Mouse (Mus musculus): ENCODE measurements around the gene Ank2. TPM values are rescaled to one million over a fixed set of nuclear protein-coding genes. Genes with fewer than 3 reads are reported as not detected.
A peak's percentile ranks its signal among the peaks of the same experiment; 100 is the strongest.
"Not testable (repeated sequence)": the region's sequence is repeated elsewhere in the genome, so short reads cannot be mapped to it uniquely, and the experiment has no call there.

Gene Ank2
- polyA plus RNA-seq, 1 experiment from 2014 or later, result 24.9 TPM

GRCm38 (mm10) chr3:127515251-127515650 is 16.1 kb upstream of the Ank2 start:
- 90% methylated on average over 1 of the region's 1 CpGs for WGBS
- Histone ChIP-seq H3K27me3 (replicated peaks) (no peaks in the 10 kb centered on the region), H3K4me2 (replicated peaks) (no peak overlapping the region), H3K9me3 (no peaks in the 10 kb centered on the region), H3K27ac (no peak overlapping the region), H3K36me3 (no peaks in the 10 kb centered on the region), H3K4me1 (replicated peaks) (no peaks in the 10 kb centered on the region), H3K9ac (no peak overlapping the region), H3K4me3 (replicated peaks) (no peak overlapping the region)
- no peak for ATAC-seq

- WGBS, result 65% methylated on average over 2 of the region's 2 CpGs
- no peaks in the 10 kb centered on the region for H3K9me3 ChIP-seq
Measured at GRCm38 (mm10) chr3:127513699-127514098, 14.5 kb upstream of the Ank2 start.

GRCm38 (mm10) chr3:127512794-127513335 is 13.7 kb upstream of the Ank2 start:
- Histone ChIP-seq H3K4me3 (replicated peaks) (no peak overlapping the region), H3K36me3 (no peaks in the 10 kb centered on the region), H3K9ac (no peak overlapping the region), H3K4me1 (replicated peaks) (no peaks in the 10 kb centered on the region), H3K9me3 (no peaks in the 10 kb centered on the region), H3K4me2 (replicated peaks) (no peak overlapping the region), H3K27ac (no peak overlapping the region), H3K27me3 (replicated peaks) (no peaks in the 10 kb centered on the region)
- 77% methylated on average over 15 of the region's 15 CpGs for WGBS
- ATAC-seq, result no peak

More at GRCm38 (mm10) chr3:127513699-127514098, 14.5 kb upstream of the Ank2 start:
- no peak overlapping the region for H3K9ac ChIP-seq
- no peak overlapping the region for H3K4me3 ChIP-seq (replicated peaks)
- no peaks in the 10 kb centered on the region for H3K27me3 ChIP-seq (replicated peaks)
- no peaks in the 10 kb centered on the region for H3K4me1 ChIP-seq (replicated peaks)
- no peaks in the 10 kb centered on the region for H3K36me3 ChIP-seq
- no peak overlapping the region for H3K4me2 ChIP-seq (replicated peaks)
- no peak for ATAC-seq
- no peak overlapping the region for H3K27ac ChIP-seq

- H3K27me3 ChIP-seq (replicated peaks), result no peaks in the 10 kb centered on the region
- no peak overlapping the region for H3K9ac ChIP-seq
- no peak overlapping the region for H3K27ac ChIP-seq
- no peaks in the 10 kb centered on the region for H3K4me1 ChIP-seq (replicated peaks)
- ATAC-seq, result no peak
- H3K9me3 ChIP-seq, result no peaks in the 10 kb centered on the region
- H3K4me3 ChIP-seq (replicated peaks), result no peak overlapping the region
- WGBS, result 80% methylated on average over 12 of the region's 12 CpGs
- H3K36me3 ChIP-seq, result no peaks in the 10 kb centered on the region
- no peak overlapping the region for H3K4me2 ChIP-seq (replicated peaks)
Measured at GRCm38 (mm10) chr3:127511786-127512746, 12.9 kb upstream of the Ank2 start.

DNA sequence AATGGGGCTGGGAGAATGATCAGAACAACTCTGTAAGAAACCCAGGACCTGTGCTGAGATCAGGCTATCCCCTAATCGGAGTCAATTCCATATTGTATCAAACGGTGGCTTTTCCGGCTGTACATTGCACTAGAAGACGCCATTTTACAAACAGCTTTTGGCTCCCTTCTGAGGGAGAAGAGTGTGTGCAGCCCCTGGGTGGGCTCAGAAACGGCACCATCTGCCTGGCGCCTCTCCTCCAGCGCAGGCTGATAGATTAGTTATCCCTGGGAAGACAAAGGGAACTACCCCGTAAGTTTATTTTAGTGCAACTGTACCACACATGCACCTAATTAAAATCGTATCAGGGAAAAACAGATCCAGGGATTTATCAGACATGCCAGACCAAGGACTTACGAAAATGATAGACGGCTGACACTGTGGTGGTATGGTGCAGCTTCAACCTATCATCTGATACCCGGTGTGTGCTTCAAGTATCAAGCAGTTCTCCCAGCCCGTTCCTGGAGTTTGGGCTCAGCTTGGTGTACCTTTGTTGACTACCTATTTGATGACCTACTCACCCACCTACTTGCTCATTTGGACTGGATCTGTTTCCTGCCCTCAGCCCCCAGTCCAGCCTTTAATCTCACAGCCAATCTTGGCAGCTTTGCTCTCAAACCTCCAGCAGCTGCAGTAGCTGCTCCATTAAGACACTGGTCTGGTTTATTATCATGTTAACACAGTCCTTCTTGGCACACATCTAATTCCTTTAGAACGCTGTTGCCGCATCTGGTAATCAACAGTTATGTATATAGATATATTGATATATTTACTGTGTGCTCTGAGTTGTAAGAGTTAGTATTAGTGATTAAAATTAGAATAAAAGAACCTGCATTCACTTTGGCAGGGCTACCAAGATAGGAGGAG is 9.0 kb upstream of the Ank2 start:
- no peaks in the 10 kb centered on the region for H3K27me3 ChIP-seq (replicated peaks)
- ATAC-seq, result no peak
- WGBS, result 77% methylated on average over 15 of the region's 15 CpGs

DNA sequence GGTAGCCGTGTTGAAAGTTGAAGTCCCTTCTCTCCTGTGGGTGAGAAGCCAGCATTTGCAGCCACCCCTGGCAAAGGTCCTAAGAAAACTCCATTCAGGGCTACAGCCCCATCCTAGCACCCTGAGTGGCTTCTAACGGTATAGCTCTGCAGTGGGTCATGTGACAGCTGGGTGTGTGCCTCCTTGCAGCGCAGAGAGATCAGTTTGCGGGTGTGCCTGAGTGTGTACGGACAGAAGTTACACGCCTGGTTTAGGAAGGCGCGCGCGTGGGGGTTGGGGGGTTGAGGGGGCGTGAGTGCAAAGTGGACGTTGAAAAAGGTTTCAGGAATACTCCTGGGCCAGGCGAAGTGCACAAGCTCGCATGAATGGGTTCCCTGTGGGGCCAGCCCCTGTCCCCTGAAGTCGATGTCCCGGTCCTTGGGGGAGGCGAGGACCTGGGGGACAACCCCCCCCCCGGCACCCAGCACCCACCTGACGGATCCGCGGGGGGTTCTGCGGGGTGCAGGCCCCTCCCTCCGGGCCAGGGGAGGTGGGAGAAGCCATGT is 881 bp downstream of the Ank2 start:
- Histone ChIP-seq H3K9me3 (no peaks in the 10 kb centered on the region), H3K4me2 (replicated peaks) (peak overlapping the region; percentile 100), H3K4me1 (replicated peaks) (peaks cover 5% of the 10 kb centered on the region; the same call in 1 of the 2 replicates), H3K27me3 (replicated peaks) (peaks cover 18% of the 10 kb centered on the region), H3K4me3 (replicated peaks) (peak overlapping the region; percentile 57), H3K9ac (peak overlapping the region; percentile 60), H3K36me3 (no peaks in the 10 kb centered on the region), H3K27ac (no peak overlapping the region)
- ATAC-seq, result peak; percentile 76
- WGBS, result 2% methylated on average over 23 of the region's 23 CpGs

More for the DNA sequence above, 9.0 kb upstream of the Ank2 start:
- H3K4me2 ChIP-seq (replicated peaks), result no peak overlapping the region
- H3K9me3 ChIP-seq, result no peaks in the 10 kb centered on the region
- no peak overlapping the region for H3K4me3 ChIP-seq (replicated peaks)
- no peaks in the 10 kb centered on the region for H3K36me3 ChIP-seq
- no peak overlapping the region for H3K27ac ChIP-seq
- H3K4me1 ChIP-seq (replicated peaks), result no peaks in the 10 kb centered on the region
- no peak overlapping the region for H3K9ac ChIP-seq

- H3K9me3 ChIP-seq, result no peaks in the 10 kb centered on the region
- no peak overlapping the region for H3K9ac ChIP-seq
- no peak for ATAC-seq
- WGBS, result 88% methylated on average over 3 of the region's 3 CpGs
- H3K4me3 ChIP-seq (replicated peaks), result no peak overlapping the region
- no peak overlapping the region for H3K4me2 ChIP-seq (replicated peaks)
- no peaks in the 10 kb centered on the region for H3K4me1 ChIP-seq (replicated peaks)
- peaks cover 2% of the 10 kb centered on the region; the same call in 1 of the 2 replicates for H3K27me3 ChIP-seq (replicated peaks)
- no peaks in the 10 kb centered on the region for H3K36me3 ChIP-seq
- no peak overlapping the region for H3K27ac ChIP-seq
Measured at GRCm38 (mm10) chr3:127492663-127493062, 6.5 kb downstream of the Ank2 start.

DNA sequence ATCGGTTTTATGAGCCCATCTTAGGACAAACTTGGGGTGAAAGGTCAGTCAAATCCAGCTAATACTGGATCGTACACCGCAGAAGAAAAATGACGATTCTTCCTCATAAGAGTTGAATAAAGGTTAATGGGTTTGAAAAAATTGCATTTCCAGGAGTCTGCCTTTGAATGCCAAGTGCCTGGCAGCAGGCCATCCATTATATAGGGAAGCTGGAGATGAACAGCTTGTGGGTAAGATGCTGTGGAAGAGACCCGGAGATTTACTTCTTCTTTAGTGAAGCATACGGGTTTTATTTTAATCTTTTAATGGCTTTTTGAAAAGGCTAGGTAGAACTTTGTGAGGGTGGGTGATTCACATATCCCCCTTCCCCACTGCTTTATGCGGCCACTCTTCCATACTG is 11.8 kb downstream of the Ank2 start:
- WGBS, result 71% methylated on average over 7 of the region's 7 CpGs

GRCm38 (mm10) chr3:127485174-127485573 is 14.0 kb downstream of the Ank2 start:
- H3K27me3 ChIP-seq (replicated peaks), result no peaks in the 10 kb centered on the region
- no peak overlapping the region for H3K4me2 ChIP-seq (replicated peaks)
- no peaks in the 10 kb centered on the region for H3K9me3 ChIP-seq
- ATAC-seq, result no peak
- H3K4me1 ChIP-seq (replicated peaks), result no peaks in the 10 kb centered on the region
- H3K36me3 ChIP-seq, result no peaks in the 10 kb centered on the region
- H3K27ac ChIP-seq, result no peak overlapping the region
- H3K4me3 ChIP-seq (replicated peaks), result no peak overlapping the region
- 74% methylated on average over 10 of the region's 10 CpGs for WGBS
- no peak overlapping the region for H3K9ac ChIP-seq

More for the DNA sequence above, 11.8 kb downstream of the Ank2 start:
- Histone ChIP-seq H3K27me3 (replicated peaks) (no peaks in the 10 kb centered on the region), H3K4me3 (replicated peaks) (no peak overlapping the region), H3K36me3 (no peaks in the 10 kb centered on the region), H3K27ac (no peak overlapping the region), H3K9ac (no peak overlapping the region), H3K4me2 (replicated peaks) (no peak overlapping the region), H3K9me3 (no peaks in the 10 kb centered on the region), H3K4me1 (replicated peaks) (no peaks in the 10 kb centered on the region)
- no peak for ATAC-seq

DNA sequence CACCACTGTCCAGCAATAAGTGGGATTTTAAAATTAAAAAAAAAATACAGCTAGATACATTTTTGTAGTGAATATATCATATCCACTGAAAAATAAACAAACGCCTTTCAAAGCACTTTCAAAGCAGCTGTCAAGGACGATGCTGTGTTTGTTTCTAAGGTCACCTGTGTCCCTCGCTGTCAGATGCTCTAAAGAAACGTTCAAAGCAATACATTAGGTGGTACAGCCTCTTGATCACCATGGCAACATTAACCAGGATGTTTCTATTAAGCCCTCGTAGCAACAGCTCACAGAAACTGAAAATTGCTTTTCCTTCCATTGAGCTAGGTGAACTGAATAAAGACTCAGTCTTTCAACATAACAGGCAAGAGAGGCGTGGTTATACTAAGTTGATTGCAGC is 17.5 kb downstream of the Ank2 start:
- Histone ChIP-seq H3K4me2 (replicated peaks) (no peak overlapping the region), H3K36me3 (no peaks in the 10 kb centered on the region), H3K4me1 (replicated peaks) (no peaks in the 10 kb centered on the region), H3K27me3 (replicated peaks) (no peaks in the 10 kb centered on the region), H3K27ac (no peak overlapping the region), H3K4me3 (replicated peaks) (no peak overlapping the region), H3K9me3 (no peaks in the 10 kb centered on the region), H3K9ac (no peak overlapping the region)
- WGBS, result 58% methylated on average over 6 of the region's 6 CpGs
- ATAC-seq, result no peak

- H3K9me3 ChIP-seq, result not testable (repeated sequence)
Measured at GRCm38 (mm10) chr3:127480369-127480768, 18.8 kb downstream of the Ank2 start.

GRCm38 (mm10) chr3:127474115-127474514 is 25.0 kb downstream of the Ank2 start:
- no peak for ATAC-seq
- Histone ChIP-seq H3K9me3 (no peaks in the 10 kb centered on the region), H3K4me2 (replicated peaks) (no peak overlapping the region), H3K27me3 (replicated peaks) (no peaks in the 10 kb centered on the region), H3K36me3 (no peaks in the 10 kb centered on the region), H3K4me3 (replicated peaks) (no peak overlapping the region), H3K27ac (no peak overlapping the region), H3K4me1 (replicated peaks) (no peaks in the 10 kb centered on the region), H3K9ac (no peak overlapping the region)
- WGBS, result 52% methylated on average over 6 of the region's 6 CpGs

More at GRCm38 (mm10) chr3:127480369-127480768, 18.8 kb downstream of the Ank2 start:
- 62% methylated on average over 5 of the region's 5 CpGs for WGBS
- H3K4me3 ChIP-seq (replicated peaks); H3K27me3 ChIP-seq (replicated peaks); H3K4me2 ChIP-seq (replicated peaks); H3K4me1 ChIP-seq (replicated peaks); H3K9ac ChIP-seq; H3K27ac ChIP-seq; H3K36me3 ChIP-seq; ATAC-seq: not testable (repeated sequence)

Measured in intestine, embryonic 15.5 days (tissue).